Mouse (Mus musculus): Measurements from ENCODE around the gene Slc2a10. TPM values are rescaled to one million over a fixed set of nuclear protein-coding genes. Genes with fewer than 3 reads are reported as not detected.
A peak's percentile ranks its signal among the peaks of the same experiment; 100 is the strongest.

The Slc2a10 gene
- polyA plus RNA-seq, 1 experiment: not detected

DNA sequence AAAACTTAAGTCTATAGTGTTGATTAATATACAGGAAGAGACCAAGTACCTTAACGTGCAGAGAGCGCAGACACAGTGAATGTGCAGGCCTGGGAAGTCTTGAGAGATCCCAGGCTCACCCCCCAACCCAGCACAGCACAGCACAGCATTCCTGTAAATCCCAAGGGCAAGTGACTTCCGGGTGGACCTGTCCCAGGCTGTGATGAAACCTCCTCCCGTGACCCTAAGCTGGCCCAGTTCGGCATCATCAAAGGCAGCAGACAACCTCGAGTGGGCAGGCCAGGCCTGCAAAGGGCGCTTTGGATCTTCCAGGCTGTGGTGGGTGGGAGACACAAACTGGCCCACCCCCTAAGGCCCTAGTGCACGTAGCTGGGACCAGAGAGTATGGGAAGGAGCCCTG lies 21.6 kb upstream of the Slc2a10 start:
- H3K4me3 ChIP-seq (replicated peaks): no peak overlapping the region
- peaks cover 4% of the 10 kb centered on the region for H3K9me3 ChIP-seq
- no peaks in the 10 kb centered on the region for H3K36me3 ChIP-seq (replicated peaks; ENCODE audit: low read length)
- H3K4me1 ChIP-seq: peaks cover 25% of the 10 kb centered on the region
- H3K27me3 ChIP-seq (replicated peaks): peaks cover 49% of the 10 kb centered on the region
- TF ChIP-seq FLI1 (IDR thresholded peaks at IDR 0.05; ENCODE audit: low read length): no peak
- no peak for TF ChIP-seq GATA1 (IDR thresholded peaks at IDR 0.05; ENCODE audit: borderline replicate concordance, low read length)

- no peak overlapping the region for H3K4me3 ChIP-seq (replicated peaks)
Observed at GRCm38 (mm10) chr2:165484152-165484551, 19.4 kb upstream of the Slc2a10 start.

DNA sequence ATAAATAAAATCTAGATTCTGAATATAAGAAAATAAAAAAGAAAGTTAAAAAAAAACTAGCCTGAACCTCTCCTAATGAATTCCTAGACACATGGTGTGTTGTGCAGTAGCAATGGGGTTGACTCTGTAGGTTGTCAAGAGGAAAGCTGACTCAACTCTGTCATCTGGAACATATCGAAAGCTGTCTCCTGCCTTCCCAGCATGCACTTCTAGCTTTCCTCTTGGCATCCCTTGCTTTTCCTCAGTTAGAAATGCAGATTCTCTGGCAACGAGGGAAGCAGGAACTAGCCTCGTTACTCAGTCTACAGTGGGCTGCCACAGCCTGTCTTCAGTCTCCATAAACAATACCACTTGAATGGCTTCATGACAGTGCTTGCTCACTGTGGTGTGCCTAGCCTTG lies 17.8 kb upstream of the Slc2a10 start:
- Histone ChIP-seq H3K27me3 (replicated peaks) (peaks cover 39% of the 10 kb centered on the region), H3K9me3 (no peaks in the 10 kb centered on the region), H3K36me3 (replicated peaks; ENCODE audit: low read length) (peaks cover 28% of the 10 kb centered on the region), H3K4me3 (replicated peaks) (no peak overlapping the region), H3K4me1 (peaks cover 40% of the 10 kb centered on the region)
- TF ChIP-seq GATA1 (IDR thresholded peaks at IDR 0.05; ENCODE audit: borderline replicate concordance, low read length) (no peak), FLI1 (IDR thresholded peaks at IDR 0.05; ENCODE audit: low read length) (no peak)

More at GRCm38 (mm10) chr2:165484152-165484551, 19.4 kb upstream of the Slc2a10 start:
- Histone ChIP-seq H3K36me3 (replicated peaks; ENCODE audit: low read length) (peaks cover 11% of the 10 kb centered on the region), H3K4me1 (peaks cover 38% of the 10 kb centered on the region), H3K9me3 (peaks cover 4% of the 10 kb centered on the region), H3K27me3 (replicated peaks) (peaks cover 49% of the 10 kb centered on the region)
- TF ChIP-seq GATA1 (IDR thresholded peaks at IDR 0.05; ENCODE audit: borderline replicate concordance, low read length) (no peak), FLI1 (IDR thresholded peaks at IDR 0.05; ENCODE audit: low read length) (no peak)

DNA sequence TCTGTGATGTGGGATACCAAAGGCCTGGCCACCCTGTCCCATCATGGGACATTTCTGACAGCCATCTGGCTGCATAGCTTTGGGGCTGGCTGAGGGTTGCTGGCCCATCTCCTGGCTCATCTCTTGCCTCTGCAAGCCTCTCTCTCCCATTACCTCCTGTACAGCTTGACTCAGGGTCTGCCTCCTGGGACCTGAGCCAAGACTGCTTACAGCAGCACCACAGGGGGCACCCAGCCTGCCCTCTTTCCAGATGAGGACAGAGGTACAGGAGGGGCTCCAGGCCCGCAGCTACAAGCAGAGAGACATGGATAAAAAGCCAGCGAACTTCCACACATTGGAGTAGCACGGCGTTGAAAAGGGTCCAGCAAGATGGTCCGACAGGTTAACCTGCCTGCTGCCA lies 17.2 kb upstream of the Slc2a10 start:
- TF ChIP-seq GATA1 (IDR thresholded peaks at IDR 0.05; ENCODE audit: borderline replicate concordance, low read length) (no peak), FLI1 (IDR thresholded peaks at IDR 0.05; ENCODE audit: low read length) (no peak)
- Histone ChIP-seq H3K9me3 (no peaks in the 10 kb centered on the region), H3K36me3 (replicated peaks; ENCODE audit: low read length) (peaks cover 30% of the 10 kb centered on the region), H3K4me1 (peaks cover 40% of the 10 kb centered on the region), H3K4me3 (replicated peaks) (no peak overlapping the region), H3K27me3 (replicated peaks) (peaks cover 33% of the 10 kb centered on the region)

GRCm38 (mm10) chr2:165486881-165487535 lies 16.6 kb upstream of the Slc2a10 start:
- TF ChIP-seq FLI1 (IDR thresholded peaks at IDR 0.05; ENCODE audit: low read length) (no peak), GATA1 (IDR thresholded peaks at IDR 0.05; ENCODE audit: borderline replicate concordance, low read length) (no peak)
- Histone ChIP-seq H3K4me1 (peaks cover 42% of the 10 kb centered on the region), H3K4me3 (replicated peaks) (peak overlapping the region; percentile 40), H3K27me3 (replicated peaks) (peaks cover 31% of the 10 kb centered on the region), H3K36me3 (replicated peaks; ENCODE audit: low read length) (peaks cover 30% of the 10 kb centered on the region), H3K9me3 (no peaks in the 10 kb centered on the region)

GRCm38 (mm10) chr2:165492648-165493553 lies 10.7 kb upstream of the Slc2a10 start, which contains the start of gene Trp53rka:
Gene Trp53rka, minus strand, starts transcription at chr2:165493324.
- Histone ChIP-seq H3K9me3 (peaks cover 14% of the 10 kb centered on the region), H3K36me3 (replicated peaks; ENCODE audit: low read length) (peaks cover 30% of the 10 kb centered on the region), H3K4me1 (peaks cover 31% of the 10 kb centered on the region), H3K4me3 (replicated peaks) (peak within 1 kb of the TSS; percentile 96), H3K27me3 (replicated peaks) (peaks cover 18% of the 10 kb centered on the region)
- TF ChIP-seq FLI1 (IDR thresholded peaks at IDR 0.05; ENCODE audit: low read length) (no peak), GATA1 (IDR thresholded peaks at IDR 0.05; ENCODE audit: borderline replicate concordance, low read length) (no peak)

DNA sequence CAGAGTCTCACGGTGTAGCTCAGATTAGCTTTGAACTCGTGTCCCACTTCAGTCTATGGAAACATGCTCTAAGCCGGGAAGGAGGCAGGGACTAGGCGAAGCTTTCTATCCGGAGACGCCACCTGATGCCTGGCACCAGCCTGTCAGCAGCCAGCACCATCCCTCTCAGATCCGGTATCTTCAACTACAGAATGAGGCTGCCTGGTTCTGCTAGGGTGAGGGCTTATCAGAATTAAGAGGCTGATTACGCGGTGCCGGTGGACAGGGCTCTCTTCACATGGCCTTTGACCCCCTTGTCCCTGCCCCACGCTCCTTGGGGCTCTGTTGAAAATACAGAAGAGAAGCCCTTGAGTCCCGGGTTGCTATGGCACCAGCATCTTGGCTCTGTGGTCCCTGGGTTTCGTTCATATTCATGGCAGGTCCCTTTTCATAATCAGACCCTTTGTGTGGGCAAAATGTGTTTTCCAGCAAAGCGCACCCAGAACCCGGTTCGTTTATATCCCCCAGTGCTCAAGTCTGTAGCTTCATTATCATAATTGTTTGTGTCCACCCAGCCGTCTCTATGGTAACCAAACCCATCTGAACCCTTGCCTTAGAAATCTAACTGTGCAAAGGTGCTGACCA lies 9.9 kb upstream of the Slc2a10 start:
- TF ChIP-seq FLI1 (IDR thresholded peaks at IDR 0.05; ENCODE audit: low read length): no peak
- no peak for TF ChIP-seq GATA1 (IDR thresholded peaks at IDR 0.05; ENCODE audit: borderline replicate concordance, low read length)
- peaks cover 25% of the 10 kb centered on the region for H3K27me3 ChIP-seq (replicated peaks)
- peak overlapping the region; percentile 90 for H3K4me3 ChIP-seq (replicated peaks)
- peaks cover 22% of the 10 kb centered on the region for H3K9me3 ChIP-seq
- H3K36me3 ChIP-seq (replicated peaks; ENCODE audit: low read length): peaks cover 23% of the 10 kb centered on the region
- peaks cover 26% of the 10 kb centered on the region for H3K4me1 ChIP-seq

DNA sequence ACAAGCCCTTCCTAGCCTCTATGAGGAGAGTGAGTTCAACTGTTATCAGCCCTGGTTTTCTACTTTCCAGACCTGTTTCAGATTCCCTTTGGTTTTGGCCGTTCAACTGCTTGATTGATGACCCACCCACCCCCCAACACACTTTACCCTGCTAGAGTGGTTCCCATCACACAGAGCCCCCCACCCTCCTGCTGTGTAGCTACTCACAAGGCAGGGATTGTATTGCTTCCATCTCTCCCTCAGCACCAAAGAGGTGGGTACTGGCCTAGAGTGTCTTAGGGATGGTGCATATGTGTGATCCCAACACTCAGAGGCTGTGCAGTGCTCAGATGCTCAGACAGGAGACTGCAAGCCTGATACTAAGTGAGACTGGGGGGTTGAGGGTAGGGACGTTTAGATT lies 9.1 kb upstream of the Slc2a10 start:
- peaks cover 22% of the 10 kb centered on the region for H3K9me3 ChIP-seq
- no peak for TF ChIP-seq FLI1 (IDR thresholded peaks at IDR 0.05; ENCODE audit: low read length)
- no peak for TF ChIP-seq GATA1 (IDR thresholded peaks at IDR 0.05; ENCODE audit: borderline replicate concordance, low read length)
- H3K27me3 ChIP-seq (replicated peaks): peaks cover 29% of the 10 kb centered on the region
- peaks cover 15% of the 10 kb centered on the region for H3K36me3 ChIP-seq (replicated peaks; ENCODE audit: low read length)
- H3K4me3 ChIP-seq (replicated peaks): peak overlapping the region; percentile 8
- peaks cover 20% of the 10 kb centered on the region for H3K4me1 ChIP-seq

GRCm38 (mm10) chr2:165496251-165496650 lies 7.3 kb upstream of the Slc2a10 start:
- Histone ChIP-seq H3K36me3 (replicated peaks; ENCODE audit: low read length) (no peaks in the 10 kb centered on the region), H3K27me3 (replicated peaks) (peaks cover 46% of the 10 kb centered on the region), H3K4me3 (replicated peaks) (no peak overlapping the region), H3K4me1 (peaks cover 20% of the 10 kb centered on the region), H3K9me3 (peaks cover 24% of the 10 kb centered on the region)
- no peak for TF ChIP-seq GATA1 (IDR thresholded peaks at IDR 0.05; ENCODE audit: borderline replicate concordance, low read length)
- no peak for TF ChIP-seq FLI1 (IDR thresholded peaks at IDR 0.05; ENCODE audit: low read length)

Measured in megakaryocyte, embryonic 14.5 days (primary cell).